Mouse (Mus musculus) gonadal fat pad, adult 2 months (tissue): ENCODE results near the gene Zkscan17. TPM values are rescaled to one million over a fixed set of nuclear protein-coding genes. Genes with fewer than 3 reads are reported as not detected.

Source experiments
- DNase-seq: peaks from one replicate; pipeline ENCODE4 v3.0.0-alpha.2; 2012; ENCODE audit warnings: low read depth
- polyA plus RNA-seq: library from polyadenylated mRNA; depleted of rRNA; stranded (reverse); fragments of >200 nt; gene quantifications from 2 replicates; pipeline ENCODE4 v1.2.3, GENCODE M21; 2012; rRNA removed

Zkscan17 gene
- polyA plus RNA-seq, 1 experiment: 8.0 TPM

DNA sequence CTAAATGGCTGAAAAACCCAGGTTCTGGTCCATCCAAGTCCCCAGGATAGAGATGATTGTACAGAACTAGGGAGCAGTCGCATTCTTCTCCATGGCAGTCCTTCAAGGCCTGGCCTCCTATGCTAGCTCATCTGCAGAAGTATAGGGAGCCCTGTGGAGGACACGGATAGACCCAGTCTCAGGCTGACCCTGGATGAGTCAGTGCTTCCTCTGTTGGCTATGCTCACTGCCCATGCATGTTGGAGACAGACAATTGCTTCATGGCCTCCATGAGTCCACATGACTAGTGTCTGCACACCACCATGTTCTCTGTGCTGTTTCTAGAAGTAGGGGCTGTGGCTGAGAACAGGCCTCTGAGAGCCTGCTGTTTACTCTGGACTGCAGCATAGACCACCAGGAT lies 70.2 kb downstream of the Zkscan17 start:
- no peak for DNase-seq

DNA sequence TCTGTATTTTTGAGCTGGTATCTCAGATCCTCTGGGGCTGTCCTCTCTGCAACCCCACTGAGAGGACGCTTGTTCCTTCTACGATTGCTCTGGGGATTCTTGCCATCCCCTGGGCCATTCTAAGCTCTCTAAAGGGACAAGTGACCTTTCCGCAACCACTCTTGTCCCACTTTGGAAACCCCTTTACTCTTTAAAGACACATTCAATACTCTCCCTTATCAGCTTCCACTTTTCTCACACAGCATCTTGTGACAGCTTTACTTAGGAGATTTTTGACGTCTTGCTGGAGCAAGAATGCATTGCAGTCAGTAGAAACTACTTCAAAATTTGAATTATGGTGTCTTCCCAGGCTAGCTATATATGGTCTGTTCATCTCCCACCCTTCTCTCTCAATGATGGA lies 75.5 kb downstream of the Zkscan17 start, which contains the start of gene Snap47:
Gene Snap47 (minus strand): TSS at position 101 of the 400 bp plus-strand sequence.
- no peak for DNase-seq

DNA sequence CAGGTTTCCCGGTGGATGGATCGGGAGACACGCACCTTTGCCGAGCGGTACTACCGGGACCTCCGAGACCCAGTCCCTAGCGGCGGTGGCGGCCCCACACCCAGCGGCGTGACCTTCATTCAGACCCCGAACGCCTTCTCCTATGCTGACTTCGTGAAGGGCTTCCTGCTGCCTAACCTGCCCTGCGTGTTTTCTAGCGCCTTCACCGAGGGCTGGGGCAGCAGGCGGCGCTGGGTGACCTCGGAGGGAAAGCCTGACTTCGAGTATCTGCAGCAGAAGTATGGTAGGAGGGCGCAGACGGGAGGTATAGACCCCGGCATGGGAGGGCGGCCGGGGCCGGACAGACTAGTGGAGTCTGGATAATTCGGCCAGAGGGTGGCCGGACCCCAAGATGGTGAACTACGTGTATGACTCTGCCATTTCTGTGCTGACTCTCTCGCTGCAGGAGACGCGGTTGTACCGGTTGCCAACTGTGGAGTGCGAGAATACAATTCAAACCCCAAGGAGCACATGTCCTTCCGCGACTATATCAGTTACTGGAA lies 76.2 kb downstream of the Zkscan17 start:
- DNase-seq: no peak

- DNase-seq: no peak
Measured at GRCm38 (mm10) chr11:59449741-59450229, 76.8 kb downstream of the Zkscan17 start, which contains the start of gene Jmjd4. Gene Jmjd4 (plus strand): TSS chr11:59450045.

DNA sequence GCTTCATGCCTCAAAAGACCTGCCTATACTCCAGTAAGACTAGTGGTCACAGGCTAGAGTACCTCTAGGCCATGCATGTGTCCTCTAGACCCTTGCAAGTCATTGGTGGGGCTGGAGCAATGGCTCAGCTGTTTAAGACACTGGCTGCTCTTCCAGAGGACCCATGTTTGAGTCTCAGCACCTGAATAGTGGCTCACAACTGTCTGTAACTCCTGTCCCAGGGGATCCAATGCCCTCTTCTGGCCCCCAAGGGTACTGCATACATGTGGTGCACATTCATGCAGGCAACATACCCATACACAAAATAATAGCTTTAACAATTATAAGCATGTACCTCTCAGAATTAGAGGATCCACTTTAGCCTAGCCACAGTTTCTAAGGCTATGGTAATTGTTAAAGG lies 83.4 kb downstream of the Zkscan17 start:
- no peak for DNase-seq

DNA sequence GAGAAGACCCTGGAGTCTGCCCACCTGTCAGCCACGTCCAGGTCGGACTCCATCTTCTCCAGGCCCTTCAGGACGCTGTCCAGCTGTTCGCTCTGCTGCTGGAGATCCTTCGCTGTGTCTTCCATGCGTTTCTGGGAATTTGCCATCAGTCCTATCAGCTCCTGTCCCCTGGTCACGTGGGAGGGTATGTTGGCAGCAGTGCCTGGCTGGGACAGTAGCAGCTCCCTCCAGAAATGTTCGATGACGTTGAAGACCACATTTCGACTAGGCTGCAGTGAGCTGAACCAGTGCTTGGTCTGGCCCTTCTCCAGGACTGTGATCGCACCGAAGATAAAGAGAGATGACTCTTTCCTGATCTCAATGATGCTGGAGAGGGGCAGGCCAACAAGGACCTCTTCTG lies 88.6 kb downstream of the Zkscan17 start:
- no peak for DNase-seq

Other genes starting within 250 kb of the Zkscan17 start
- gene Wnt3a, start 236.0 kb downstream of the Zkscan17 start, polyA plus RNA-seq: 0.14 and 0.20 TPM in 2 replicates
- 6.5 and 7.5 TPM in 2 replicates for gene Wnt9a, start 219.8 kb downstream of the Zkscan17 start, polyA plus RNA-seq
- gene Prss38, start 151.1 kb downstream of the Zkscan17 start, polyA plus RNA-seq: not detected in 2 replicates
- gene Jmjd4, start 76.7 kb downstream of the Zkscan17 start, polyA plus RNA-seq: 4.4 and 4.6 TPM in 2 replicates
- 67.1 and 68.1 TPM in 2 replicates for gene Snap47, start 75.6 kb downstream of the Zkscan17 start, polyA plus RNA-seq
- 0.96 and 0.99 TPM in 2 replicates for gene Zfp867, start 54.3 kb downstream of the Zkscan17 start, polyA plus RNA-seq
- gene Nlrp3, start 14.8 kb upstream of the Zkscan17 start, polyA plus RNA-seq: 0.50 and 0.57 TPM in 2 replicates
- gene Olfr222, start 49.5 kb upstream of the Zkscan17 start, polyA plus RNA-seq: not detected in 2 replicates
- gene Olfr223, start 66.5 kb upstream of the Zkscan17 start, polyA plus RNA-seq: not detected in 2 replicates
- 127 and 130 TPM in 2 replicates for gene Mprip, start 134.6 kb upstream of the Zkscan17 start, polyA plus RNA-seq